Mouse (Mus musculus) heart, adult 2 months (tissue): ENCODE measurements around the gene Gm8374.
"Not testable (repeated sequence)": the region's sequence is repeated elsewhere in the genome, so short reads cannot be mapped to it uniquely, and the experiment has no call there.

Experiments used
- CTCF ChIP-seq: fragments of 200-600 bp; IDR thresholded peaks from 2 replicates; pipeline ENCODE4 v1.8.1; 2022; ENCODE audit warnings: antibody characterized with exemption, mild to moderate bottlenecking, moderate library complexity
- EP300 ChIP-seq: fragments of 200-500 bp; IDR thresholded peaks from 2 replicates; pipeline ENCODE4 v1.6.1; 2011; ENCODE audit warnings: low read depth, low read length, control low read depth; ENCODE audit not compliant: insufficient read depth
- POLR2A ChIP-seq: fragments of 200-500 bp; IDR thresholded peaks from 2 replicates; pipeline ENCODE4 v1.6.1; 2011; ENCODE audit warnings: mild to moderate bottlenecking, low read depth, low read length, control low read depth; ENCODE audit not compliant: insufficient read depth

GRCm38 (mm10) chr14:7314661-7315060, 50.3 kb downstream of the Gm8374 start, which contains the start of gene Gm3739:
- not testable (repeated sequence) for TF ChIP-seq POLR2A, EP300, CTCF
